Mouse (Mus musculus) layer of hippocampus, adult 6 months (tissue): ENCODE measurements around the gene Tmem231. TPM values are rescaled to one million over a fixed set of nuclear protein-coding genes. Genes with fewer than 3 reads are reported as not detected.

ENCODE experiments used
- long read RNA-seq, 2 experiments: library from polyadenylated mRNA; unstranded; transcript quantifications; one replicate each; pipeline ENCODE4 v2.0.0; 2019 to 2020
- polyA plus RNA-seq: library from polyadenylated mRNA; unstranded; fragments of <200 nt; fragmentation: Nextera tagmentation; gene quantifications from 2 replicates; pipeline ENCODE4 v1.2.3, GENCODE M21; 2021

Gene Tmem231
- 8.5 and 12.0 TPM in 2 replicates for polyA plus RNA-seq
- long read RNA-seq, experiment 1, transcript Tmem231-201 (7 exons, 2,984 nt) = major isoform, 18 of 30 reads
- long read RNA-seq, experiment 1, partial matches to known transcripts = 1 of 30 reads
- long read RNA-seq, experiment 1, other reads (novel, unspliced or antisense) = 11 of 30 reads
- long read RNA-seq, experiment 2, transcript Tmem231-201 (7 exons, 2,984 nt) = major isoform, 73 of 91 reads
- long read RNA-seq, experiment 2, partial matches to known transcripts = 8 of 91 reads
- long read RNA-seq, experiment 2, other reads (novel, unspliced or antisense) = 9 of 91 reads

DNA sequence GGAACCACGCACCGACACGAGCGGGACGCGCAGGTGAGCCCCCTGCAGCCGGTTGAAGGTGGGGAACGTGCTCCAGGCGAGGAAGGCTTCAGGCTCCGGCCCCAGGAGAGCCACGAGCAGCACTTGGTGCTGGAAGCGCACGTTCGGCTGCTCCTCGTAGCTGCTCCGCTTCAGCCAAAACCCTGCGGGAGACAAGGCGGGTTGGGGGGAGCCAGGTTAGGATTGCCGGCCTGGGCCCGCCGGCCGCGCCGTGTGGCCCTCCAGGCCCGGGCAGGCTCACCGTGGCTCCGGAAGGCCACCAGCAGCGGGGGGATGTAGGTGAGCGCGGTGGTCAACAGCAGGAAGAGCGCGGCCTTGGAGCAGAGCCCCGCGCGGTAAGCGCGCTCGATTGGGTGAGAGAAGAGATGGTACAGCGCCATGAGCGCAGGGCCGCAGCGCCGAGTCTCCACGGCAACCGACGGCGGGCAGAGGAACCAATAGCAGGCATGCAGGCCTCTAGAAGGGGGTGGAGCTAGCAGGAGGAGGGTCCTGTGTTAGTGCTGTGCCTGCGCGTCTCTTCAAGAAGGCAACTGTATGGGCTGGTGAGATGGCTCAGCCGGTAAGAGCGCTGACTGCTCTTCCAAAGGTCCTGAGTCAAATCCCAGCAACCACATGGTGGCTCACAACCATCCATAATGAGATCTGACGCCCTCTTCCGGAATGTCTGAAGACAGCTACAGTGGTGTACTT lies at the start of gene Tmem231:
TSS of gene Tmem231 (minus strand) at position 534 of the 729 bp plus-strand sequence.

DNA sequence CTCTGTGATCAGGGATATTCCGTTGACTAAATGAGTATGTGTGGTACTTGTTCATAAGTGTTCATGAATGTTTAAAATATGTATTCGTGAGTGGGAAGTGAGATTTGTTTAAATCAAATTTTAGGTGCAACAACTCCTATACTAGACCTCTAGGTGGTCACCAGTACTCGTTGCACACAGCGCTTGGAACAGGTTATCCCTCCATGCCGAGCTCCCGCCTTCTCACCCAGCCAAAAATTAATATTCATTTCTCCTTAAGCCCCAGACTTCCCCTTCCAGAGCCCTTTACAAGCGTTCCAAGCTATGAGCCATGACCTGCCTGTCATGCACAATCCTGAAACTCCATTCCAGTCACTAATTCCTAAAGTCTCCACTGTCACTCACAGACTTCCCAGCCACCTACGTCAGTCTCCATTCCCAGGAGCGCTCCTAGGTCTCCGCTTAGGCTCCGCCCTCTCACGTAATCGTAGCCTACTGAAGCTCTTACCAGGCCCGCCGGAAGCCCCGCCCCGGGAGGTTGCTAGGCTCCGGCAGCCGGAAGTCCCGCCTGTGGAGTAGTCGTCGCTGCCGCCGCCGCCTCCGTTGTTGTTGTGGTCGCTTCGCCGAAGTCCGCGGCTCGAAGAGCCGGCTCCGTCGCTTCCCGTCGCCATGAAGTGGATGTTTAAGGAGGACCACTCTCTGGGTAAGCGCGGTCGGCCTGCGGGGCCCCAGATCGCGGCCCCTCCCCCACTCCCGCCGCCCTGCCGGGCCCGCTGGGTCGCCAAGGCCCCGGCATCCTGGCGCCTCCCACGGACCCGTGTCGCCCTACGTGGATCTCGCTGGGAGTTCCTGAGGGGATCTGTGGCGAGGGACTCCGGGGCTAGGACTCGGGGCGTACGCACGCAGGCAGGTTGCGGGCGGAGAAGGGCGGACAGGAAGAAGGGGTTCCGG lies 6.8 kb upstream of the Tmem231 start, which contains the start of gene Gabarapl2:
TSS of gene Gabarapl2 (plus strand) at position 533 of the 930 bp plus-strand sequence.

DNA sequence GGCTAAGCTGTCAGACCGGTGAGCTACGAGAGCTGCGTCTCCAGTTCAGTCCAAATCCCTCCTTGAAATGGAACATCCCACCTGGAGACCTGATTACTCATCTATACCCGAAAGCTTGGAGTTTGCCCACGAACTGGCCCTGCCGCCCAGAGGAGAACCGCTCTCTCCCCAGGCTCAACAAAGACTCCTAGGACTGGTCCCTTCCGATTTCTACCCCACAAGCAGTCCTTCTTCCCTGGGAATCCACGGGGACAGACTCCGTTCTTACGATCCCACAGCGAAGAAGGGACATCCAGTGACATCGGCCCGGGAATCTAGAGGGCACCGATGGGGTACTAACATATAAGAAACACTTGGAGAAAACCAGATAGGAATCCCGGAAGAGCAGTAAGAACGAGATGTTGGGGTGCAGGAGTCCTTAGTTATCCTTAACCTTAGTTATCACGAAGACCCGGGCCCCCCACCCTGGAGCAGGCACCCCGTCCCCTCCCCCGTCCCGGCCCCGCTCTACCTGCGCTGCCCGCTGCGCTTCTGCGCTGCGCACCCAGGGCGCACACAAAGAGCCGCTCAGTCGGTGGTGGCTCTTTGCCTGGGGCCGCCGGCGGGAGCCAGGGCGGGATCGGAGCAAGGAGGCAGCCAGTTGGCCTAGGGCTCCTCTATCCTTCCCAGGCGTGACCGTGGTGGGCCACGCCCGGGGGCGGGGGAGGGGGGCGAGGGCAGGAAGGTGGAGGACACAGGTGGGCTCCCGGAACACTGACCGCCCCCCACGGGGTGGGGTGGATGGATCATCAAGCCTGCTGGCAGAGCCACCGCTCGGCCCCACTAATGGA lies 23.8 kb downstream of the Tmem231 start, which contains the start of gene Chst5:
TSS of gene Chst5 (minus strand) at position 827 of the 830 bp plus-strand sequence.

DNA sequence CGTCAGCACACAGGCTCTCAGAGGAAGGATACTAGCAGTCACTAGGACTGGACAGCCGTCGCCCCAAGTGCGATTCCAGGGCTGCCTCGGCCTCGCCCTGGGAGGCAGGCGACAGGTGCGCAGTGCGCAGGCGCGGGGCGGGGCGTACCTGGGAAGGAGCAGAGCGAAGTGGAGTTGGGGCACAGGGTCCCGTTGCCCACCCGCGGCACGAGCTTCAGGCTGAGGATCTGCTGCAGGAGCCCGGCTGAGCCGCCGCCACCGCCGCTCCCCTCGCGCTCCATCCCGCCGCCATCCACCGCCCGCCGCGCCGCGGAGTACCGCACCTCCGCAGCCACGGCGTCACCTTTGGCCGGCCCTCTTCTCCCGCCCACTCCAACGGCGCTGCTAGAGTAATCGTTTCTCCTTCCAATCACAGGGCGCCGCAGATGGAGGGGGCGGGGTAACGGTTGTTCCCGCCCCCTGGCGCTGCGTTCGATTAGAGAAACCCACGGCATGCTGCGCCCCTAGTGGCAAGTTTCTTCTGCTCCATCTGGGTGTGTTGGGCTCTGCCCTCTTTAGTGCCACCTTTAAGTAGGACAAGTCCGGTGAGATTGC lies 57.2 kb downstream of the Tmem231 start, which contains the start of gene Tmem170:
TSS of gene Tmem170 (minus strand) at position 396 of the 594 bp plus-strand sequence.

Other genes with a start within 250 kb of the Tmem231 start
- not detected in 2 replicates for gene Ctrb1, start 242.9 kb downstream of the Tmem231 start, polyA plus RNA-seq
- gene Bcar1, start 190.1 kb downstream of the Tmem231 start, polyA plus RNA-seq = 22.4 and 23.7 TPM in 2 replicates
- 155 TPM in 2 replicates for gene Cfdp1, start 79.6 kb downstream of the Tmem231 start, polyA plus RNA-seq
- gene Tmem170, start 57.1 kb downstream of the Tmem231 start, polyA plus RNA-seq = 3.5 and 7.6 TPM in 2 replicates
- 1.8 TPM in 2 replicates for gene Chst5, start 23.4 kb downstream of the Tmem231 start, polyA plus RNA-seq
- gene Gabarapl2, start 6.8 kb upstream of the Tmem231 start, polyA plus RNA-seq = 523 and 551 TPM in 2 replicates
- 1.2 TPM in 2 replicates for gene Adat1, start 58.4 kb upstream of the Tmem231 start, polyA plus RNA-seq
- gene Kars, start 77.4 kb upstream of the Tmem231 start, polyA plus RNA-seq = 52.3 and 68.0 TPM in 2 replicates
- gene Terf2ip, start 77.5 kb upstream of the Tmem231 start, polyA plus RNA-seq = 44.2 and 46.3 TPM in 2 replicates
- not detected in 2 replicates for gene Gm6793, start 81.2 kb upstream of the Tmem231 start, polyA plus RNA-seq